ENCODE assay signal across 8 mouse cellular contexts in the genomic region with DNA sequence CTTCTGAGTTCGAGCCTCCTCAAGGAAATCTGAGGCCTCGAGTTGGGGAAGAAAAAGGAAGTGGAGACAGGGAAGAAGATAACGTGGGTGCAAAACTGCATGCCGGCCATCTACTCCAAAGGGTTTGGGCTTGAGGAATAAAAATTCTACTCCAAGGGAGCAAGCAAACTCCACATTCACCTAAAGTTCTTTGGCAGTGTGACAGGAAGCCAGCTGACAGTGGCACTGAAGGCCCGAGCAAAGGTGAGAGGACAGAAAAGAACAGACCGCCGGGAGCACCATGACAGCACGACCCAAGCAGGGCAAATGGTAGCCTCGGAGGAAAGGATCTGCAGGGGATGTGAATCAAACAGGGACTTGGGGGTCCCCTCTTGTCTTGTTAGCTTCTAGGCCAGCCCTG. TPM values are rescaled to one million over a fixed set of nuclear protein-coding genes. Genes with fewer than 3 reads are reported as not detected.
DNase-seq lines count a peak whose midpoint lies in the region; ATAC-seq and TF ChIP-seq lines count a peak whose summit lies in the region.

No protein-coding gene starts in this region.

- TF ChIP-seq EP300 in heart, postnatal 0 days (IDR thresholded peaks at IDR 0.05; ENCODE audit: low read depth), result no peak

- no peaks in the 10 kb centered on the region for H3K9me3 ChIP-seq in heart, postnatal 0 days (replicated peaks; ENCODE audit: control insufficient read depth, low read length)
- H3K9me3 ChIP-seq in limb, embryonic 12.5 days, result no peaks in the 10 kb centered on the region

- H3K4me2 ChIP-seq in heart, postnatal 0 days (ENCODE audit: low read depth, low read length), result peak overlapping the region; percentile 85
- H3K4me2 ChIP-seq in limb, embryonic 12.5 days, result peak overlapping the region; percentile 94

- peaks cover 66% of the 10 kb centered on the region for H3K36me3 ChIP-seq in heart, postnatal 0 days (replicated peaks; ENCODE audit: control insufficient read depth, insufficient read depth, low read length)
- peaks cover 75% of the 10 kb centered on the region for H3K36me3 ChIP-seq in limb, embryonic 12.5 days

- WGBS in heart, postnatal 0 days, result 2% methylated on average over 9 of the region's 9 CpGs
- WGBS in limb, embryonic 12.5 days, result 19% methylated on average over 9 of the region's 9 CpGs
- 2% methylated on average over 9 of the region's 9 CpGs for WGBS in olfactory bulb, adult 2 months

- DNase-seq in adrenal gland, adult 2 months, result peak; percentile 43
- DNase-seq in adrenal gland, postnatal 14 days, result no peak
- DNase-seq in NIH3T3 (ENCODE audit: low read depth), result peak; percentile 51
- DNase-seq in heart, postnatal 0 days (ENCODE audit: low spot score), result no peak
- DNase-seq in gastrocnemius, postnatal 36 days, result no peak
- no peak for DNase-seq in spleen, postnatal 36 days (ENCODE audit: low spot score in 2 of 2)

- H3K27me3 ChIP-seq in heart, postnatal 0 days (ENCODE audit: control insufficient read depth, insufficient read depth, low read length), result no peaks in the 10 kb centered on the region
- no peaks in the 10 kb centered on the region for H3K27me3 ChIP-seq in limb, embryonic 12.5 days

- peak overlapping the region; percentile 95 for H3K27ac ChIP-seq in heart, postnatal 0 days (ENCODE audit: low read depth)
- H3K27ac ChIP-seq in limb, embryonic 12.5 days, result peak overlapping the region; percentile 95
- peak overlapping the region; percentile 99 for H3K27ac ChIP-seq in olfactory bulb, adult 2 months (ENCODE audit: insufficient read depth, low read depth, low read length)

- TF ChIP-seq CTCF in heart, postnatal 0 days (IDR thresholded peaks at IDR 0.05; ENCODE audit: low read depth), result no peak
- no peak for TF ChIP-seq CTCF in olfactory bulb, adult 2 months (IDR thresholded peaks at IDR 0.05; ENCODE audit: insufficient read depth, low read depth, low read length)

- peaks cover 8% of the 10 kb centered on the region; the same call in 1 of the 2 replicates for H3K4me1 ChIP-seq in heart, postnatal 0 days (ENCODE audit: control insufficient read depth, insufficient read depth)
- H3K4me1 ChIP-seq in limb, embryonic 12.5 days (replicated peaks), result peaks cover 15% of the 10 kb centered on the region
- H3K4me1 ChIP-seq in olfactory bulb, adult 2 months (ENCODE audit: control insufficient read depth, insufficient read depth, low read length), result peaks cover 23% of the 10 kb centered on the region

- ATAC-seq in heart, postnatal 0 days (ENCODE audit: insufficient read depth, low read depth), result no peak
- ATAC-seq in limb, embryonic 12.5 days (ENCODE audit: insufficient number of reproducible peaks, insufficient read depth, low FRiP score, low TSS enrichment, low read depth), result no peak

- peak overlapping the region; percentile 88 for H3K4me3 ChIP-seq in heart, postnatal 0 days (ENCODE audit: low read depth, low read length)
- peak overlapping the region; percentile 78 for H3K4me3 ChIP-seq in limb, embryonic 12.5 days (replicated peaks)
- peak overlapping the region; percentile 84 for H3K4me3 ChIP-seq in olfactory bulb, adult 2 months (ENCODE audit: insufficient read depth, low read depth, low read length)

- H3K9ac ChIP-seq in heart, postnatal 0 days (replicated peaks; ENCODE audit: low read depth, low read length), result peak overlapping the region; percentile 82
- H3K9ac ChIP-seq in limb, embryonic 12.5 days (replicated peaks), result peak overlapping the region; percentile 89

- no peak for TF ChIP-seq POLR2A in olfactory bulb, adult 2 months (IDR thresholded peaks at IDR 0.05; ENCODE audit: insufficient read depth, low read depth, low read length)

- intact Hi-C loops in gastrocnemius, postnatal 36 days (cut with DNase I), result no loop called here

RNA-seq across cellular contexts. Expression of a gene that starts 0.8 kb away (rescaled TPM):
- 100 to 1,000 TPM; 166 to 194 TPM for total RNA-seq in adrenal gland, adult 2 months (2021)
- polyA plus RNA-seq in adrenal gland, adult 2 months (2012; rRNA removed), result 335 and 337 TPM in 2 replicates
- 166 and 167 TPM in 2 replicates for total RNA-seq in adrenal gland, postnatal 14 days (2021)
- total RNA-seq in heart, postnatal 0 days (2014; rRNA removed; ENCODE audit: low replicate concordance), result 384 and 424 TPM in 2 replicates
- 230 and 231 TPM in 2 replicates for polyA plus RNA-seq in heart, postnatal 0 days (2015; fragmentation: Nextera tagmentation; extraction: Ambion mirVana)
- polyA plus RNA-seq in limb, embryonic 12.5 days (2016; fragmentation: Nextera tagmentation; extraction: Ambion mirVana), result 237 and 239 TPM in 2 replicates
- polyA plus RNA-seq in olfactory bulb, adult 2 months (2012; ENCODE audit: insufficient read depth, insufficient read length, low replicate concordance, missing spikeins), result not detected in 2 replicates
- total RNA-seq in gastrocnemius, postnatal 36 days (2021), result 100 to 1,000 TPM; 103 to 110 TPM

RNA-seq across cellular contexts. Expression of a gene that starts 7.8 kb away (rescaled TPM):
- total RNA-seq in adrenal gland, adult 2 months (2021), result 1 to 10 TPM; 1.2 to 2.4 TPM
- 7.1 and 13.2 TPM in 2 replicates for polyA plus RNA-seq in adrenal gland, adult 2 months (2012; rRNA removed)
- total RNA-seq in adrenal gland, postnatal 14 days (2021), result 3.1 and 3.9 TPM in 2 replicates
- total RNA-seq in heart, postnatal 0 days (2014; rRNA removed; ENCODE audit: low replicate concordance), result 5.6 TPM in 1 of 2 replicates, not detected in the other
- 1.1 and 1.2 TPM in 2 replicates for polyA plus RNA-seq in heart, postnatal 0 days (2015; fragmentation: Nextera tagmentation; extraction: Ambion mirVana)
- polyA plus RNA-seq in limb, embryonic 12.5 days (2016; fragmentation: Nextera tagmentation; extraction: Ambion mirVana), result 43.0 and 46.3 TPM in 2 replicates
- polyA plus RNA-seq in olfactory bulb, adult 2 months (2012; ENCODE audit: insufficient read depth, insufficient read length, low replicate concordance, missing spikeins), result not detected in 2 replicates
- under 1 TPM in 1 of 2 experiments, not detected in 1; 0.25 TPM for total RNA-seq in gastrocnemius, postnatal 36 days (2021)

RNA-seq across cellular contexts. Expression of a gene that starts 12.3 kb away (rescaled TPM):
- 10 to 100 TPM; 44.2 to 48.1 TPM for total RNA-seq in adrenal gland, adult 2 months (2021)
- 95.3 and 101 TPM in 2 replicates for polyA plus RNA-seq in adrenal gland, adult 2 months (2012; rRNA removed)
- total RNA-seq in adrenal gland, postnatal 14 days (2021), result 34.9 and 37.7 TPM in 2 replicates
- total RNA-seq in heart, postnatal 0 days (2014; rRNA removed; ENCODE audit: low replicate concordance), result 44.5 and 70.8 TPM in 2 replicates
- 17.5 and 19.0 TPM in 2 replicates for polyA plus RNA-seq in heart, postnatal 0 days (2015; fragmentation: Nextera tagmentation; extraction: Ambion mirVana)
- 28.1 and 32.1 TPM in 2 replicates for polyA plus RNA-seq in limb, embryonic 12.5 days (2016; fragmentation: Nextera tagmentation; extraction: Ambion mirVana)
- polyA plus RNA-seq in olfactory bulb, adult 2 months (2012; ENCODE audit: insufficient read depth, insufficient read length, low replicate concordance, missing spikeins), result not detected in 2 replicates
- 10 to 100 TPM; 53.0 to 56.6 TPM for total RNA-seq in gastrocnemius, postnatal 36 days (2021)

RNA-seq across cellular contexts. Expression of a gene that starts 17.7 kb away (rescaled TPM):
- total RNA-seq in adrenal gland, adult 2 months (2021), result 10 to 100 TPM; 69.5 to 82.3 TPM
- polyA plus RNA-seq in adrenal gland, adult 2 months (2012; rRNA removed), result 135 and 147 TPM in 2 replicates
- 80.4 and 84.7 TPM in 2 replicates for total RNA-seq in adrenal gland, postnatal 14 days (2021)
- 160 and 168 TPM in 2 replicates for total RNA-seq in heart, postnatal 0 days (2014; rRNA removed; ENCODE audit: low replicate concordance)
- 109 and 120 TPM in 2 replicates for polyA plus RNA-seq in heart, postnatal 0 days (2015; fragmentation: Nextera tagmentation; extraction: Ambion mirVana)
- polyA plus RNA-seq in limb, embryonic 12.5 days (2016; fragmentation: Nextera tagmentation; extraction: Ambion mirVana), result 60.7 and 69.4 TPM in 2 replicates
- not detected in 2 replicates for polyA plus RNA-seq in olfactory bulb, adult 2 months (2012; ENCODE audit: insufficient read depth, insufficient read length, low replicate concordance, missing spikeins)
- total RNA-seq in gastrocnemius, postnatal 36 days (2021), result 10 to 100 TPM; 38.2 to 44.7 TPM

RNA-seq across cellular contexts. Expression of a gene that starts 20.7 kb away (rescaled TPM):
- total RNA-seq in adrenal gland, adult 2 months (2021), result 1 to 10 TPM; 1.2 to 2.9 TPM
- polyA plus RNA-seq in adrenal gland, adult 2 months (2012; rRNA removed), result 4.8 and 5.0 TPM in 2 replicates
- total RNA-seq in adrenal gland, postnatal 14 days (2021), result 2.0 and 2.5 TPM in 2 replicates
- total RNA-seq in heart, postnatal 0 days (2014; rRNA removed; ENCODE audit: low replicate concordance), result 2.6 and 4.3 TPM in 2 replicates
- 3.0 and 3.3 TPM in 2 replicates for polyA plus RNA-seq in heart, postnatal 0 days (2015; fragmentation: Nextera tagmentation; extraction: Ambion mirVana)
- polyA plus RNA-seq in limb, embryonic 12.5 days (2016; fragmentation: Nextera tagmentation; extraction: Ambion mirVana), result 2.3 and 2.8 TPM in 2 replicates
- polyA plus RNA-seq in olfactory bulb, adult 2 months (2012; ENCODE audit: insufficient read depth, insufficient read length, low replicate concordance, missing spikeins), result not detected in 2 replicates
- total RNA-seq in gastrocnemius, postnatal 36 days (2021), result under 1 TPM in 1 of 2 experiments, not detected in 1; 0.22 TPM

Comparison
In these comparisons a context has a peak if more than half of its experiments do, and no peak if none do; other contexts are left out.
1. DNase-seq: peak in adrenal gland, adult 2 months (single experiment) and NIH3T3 (single experiment); none in adrenal gland, postnatal 14 days (single experiment), heart, postnatal 0 days (single experiment), gastrocnemius, postnatal 36 days (0 of 2) and spleen, postnatal 36 days (0 of 2).
2. Peak in every context shown above with its lines, with median percentiles within 50 percentile points of each other: H3K27ac ChIP-seq and H3K4me3 ChIP-seq.